In the genomic region with DNA sequence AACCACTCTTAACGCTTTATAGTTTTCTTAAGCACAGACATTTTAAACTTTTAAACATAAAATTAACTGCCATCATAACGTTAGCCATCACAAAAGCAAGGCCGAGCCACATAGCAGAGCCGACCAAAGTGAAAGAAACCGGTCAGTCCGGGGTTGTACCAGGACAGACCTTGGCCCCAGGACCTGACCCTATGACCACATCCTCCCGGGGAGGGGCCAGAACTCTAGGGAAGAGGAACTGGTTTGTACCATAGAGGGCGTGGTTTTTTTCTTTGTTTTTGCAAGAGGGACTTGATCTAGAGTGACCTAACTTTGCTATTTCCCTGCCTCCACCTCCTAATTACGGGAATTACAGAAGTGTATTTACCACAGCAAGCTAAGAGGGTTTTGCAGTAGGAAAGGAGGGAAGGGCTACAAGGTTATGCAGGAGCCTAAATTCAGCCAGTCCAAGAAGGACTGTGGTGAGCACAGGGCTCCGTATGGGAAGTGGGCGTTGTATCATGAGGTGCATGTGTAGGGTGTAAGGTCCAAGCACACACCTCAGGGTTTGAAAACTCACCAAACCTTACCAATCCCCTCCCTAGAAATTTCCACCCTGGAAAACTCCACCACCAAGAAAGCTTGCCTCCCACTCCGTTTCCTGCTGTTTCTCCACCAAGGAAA, we compare ENCODE assay signal across 9 mouse cellular contexts. TPM values are rescaled to one million over a fixed set of nuclear protein-coding genes. Genes with fewer than 3 reads are reported as not detected.
DNase-seq lines count a peak whose midpoint lies in the region; ATAC-seq lines count a peak whose summit lies in the region.
"Had no signal": no experiment of that assay in that cellular context is flagged by ENCODE, and none has a peak within 500 bp of the region (broad histone marks: within the 10 kb centered on the region; RNA-seq: fewer than 3 reads in every experiment).

No protein-coding gene starts in this region.

- ATAC-seq in forebrain, embryonic 12.5 days (ENCODE audit: low FRiP score): no peak

- H3K9ac ChIP-seq in forebrain, embryonic 12.5 days: no peak overlapping the region

- no peaks in the 10 kb centered on the region for H3K36me3 ChIP-seq in forebrain, embryonic 12.5 days (replicated peaks)

- no peak overlapping the region for H3K4me3 ChIP-seq in forebrain, embryonic 12.5 days (replicated peaks)

- WGBS in forebrain, embryonic 12.5 days: 78% methylated on average over 12 of the region's 12 CpGs

- H3K9me3 ChIP-seq in forebrain, embryonic 12.5 days: no peaks in the 10 kb centered on the region

- H3K4me1 ChIP-seq in forebrain, embryonic 12.5 days: no peaks in the 10 kb centered on the region

- intact Hi-C loops in gastrocnemius, postnatal 14 days (cut with DNase I; ENCODE audit: low total_unique reads): no loop called here

- peak; percentile 75 to 90 for DNase-seq in adrenal gland, adult (ENCODE audit: inconsistent age in 2 of 2, low spot score in 1 of 2)
- DNase-seq in adrenal gland, postnatal 4 days (ENCODE audit: low spot score in 2 of 2): no peak
- DNase-seq in gastrocnemius, postnatal 14 days: peak; percentile 77
- peak; percentile 63 for DNase-seq in liver
- DNase-seq in skeletal muscle tissue, adult 2 months (ENCODE audit: low read depth, low spot score): peak; percentile 81
- no peak for DNase-seq in Muller cell, postnatal 12 days (ENCODE audit: inconsistent ontology term)
- no peak for DNase-seq in right cerebral cortex, adult 2 months (ENCODE audit: low spot score in 2 of 2)

- H3K4me2 ChIP-seq in forebrain, embryonic 12.5 days: no peak overlapping the region

- H3K27ac ChIP-seq in forebrain, embryonic 12.5 days: no peak overlapping the region

- no peaks in the 10 kb centered on the region for H3K27me3 ChIP-seq in forebrain, embryonic 12.5 days

RNA-seq across cellular contexts. Expression of a gene that starts 2.8 kb away (rescaled TPM):
- 10 to 100 TPM in 1 of 2 experiments, 1 to 10 TPM in 1; 1.3 to 36.6 TPM for total RNA-seq in adrenal gland, postnatal 4 days (2021)
- total RNA-seq in gastrocnemius, postnatal 14 days (2021): not detected
- polyA plus RNA-seq in forebrain, embryonic 12.5 days (2016; fragmentation: Nextera tagmentation; extraction: Ambion mirVana): not detected in 2 replicates
- polyA plus RNA-seq: heart, embryonic 14.5 days had no signal

RNA-seq across cellular contexts. Expression of a gene that starts 14.3 kb away (rescaled TPM):
- total RNA-seq in adrenal gland, postnatal 4 days (2021): not detected
- not detected for total RNA-seq in gastrocnemius, postnatal 14 days (2021)
- not detected in 2 replicates for polyA plus RNA-seq in forebrain, embryonic 12.5 days (2016; fragmentation: Nextera tagmentation; extraction: Ambion mirVana)
- polyA plus RNA-seq: heart, embryonic 14.5 days had no signal

RNA-seq across cellular contexts. Expression of a gene that starts 15.5 kb away (rescaled TPM):
- total RNA-seq in adrenal gland, postnatal 4 days (2021): 10 to 100 TPM; 54.3 to 56.7 TPM
- 10 to 100 TPM; 12.1 to 12.6 TPM for total RNA-seq in gastrocnemius, postnatal 14 days (2021)
- 54.2 and 58.1 TPM in 2 replicates for polyA plus RNA-seq in forebrain, embryonic 12.5 days (2016; fragmentation: Nextera tagmentation; extraction: Ambion mirVana)

RNA-seq across cellular contexts. Expression of a gene that starts 31.4 kb away (rescaled TPM):
- 100 to 1,000 TPM in 1 of 2 experiments, 1 to 10 TPM in 1; 3.5 to 132 TPM for total RNA-seq in adrenal gland, postnatal 4 days (2021)
- not detected for total RNA-seq in gastrocnemius, postnatal 14 days (2021)
- polyA plus RNA-seq in forebrain, embryonic 12.5 days (2016; fragmentation: Nextera tagmentation; extraction: Ambion mirVana): not detected in 2 replicates
- polyA plus RNA-seq: heart, embryonic 14.5 days had no signal

RNA-seq across cellular contexts. Expression of a gene that starts 34.7 kb away (rescaled TPM):
- 1 to 10 TPM; 6.4 to 8.0 TPM for total RNA-seq in adrenal gland, postnatal 4 days (2021)
- 1 to 10 TPM; 1.0 to 1.6 TPM for total RNA-seq in gastrocnemius, postnatal 14 days (2021)
- 1.7 and 2.7 TPM in 2 replicates for polyA plus RNA-seq in forebrain, embryonic 12.5 days (2016; fragmentation: Nextera tagmentation; extraction: Ambion mirVana)

Comparison
In these comparisons a context has a peak if more than half of its experiments do, and no peak if none do; other contexts are left out.
1. DNase-seq: peak in adrenal gland, adult (2 of 2), gastrocnemius, postnatal 14 days (single experiment), liver (single experiment) and skeletal muscle tissue, adult 2 months (single experiment); none in adrenal gland, postnatal 4 days (0 of 2), Muller cell, postnatal 12 days (single experiment) and right cerebral cortex, adult 2 months (0 of 2).
2. RNA of a gene that starts 15.5 kb away (total RNA-seq): 54.3 to 56.7 TPM in adrenal gland, postnatal 4 days; 12.1 to 12.6 TPM in gastrocnemius, postnatal 14 days; every median in the first group is over 4 times any median in the second.